Mouse (Mus musculus) activated CD4-positive, CD25-positive, alpha-beta regulatory T cell, adult 4 months (primary cell): Measurements from ENCODE around the gene Cyp4f14. TPM values are rescaled to one million over a fixed set of nuclear protein-coding genes. Genes with fewer than 3 reads are reported as not detected.
"Not testable (repeated sequence)": the region's sequence is repeated elsewhere in the genome, so short reads cannot be mapped to it uniquely, and the experiment has no call there.

ENCODE experiments used
- ATAC-seq: one replicate; pipeline ENCODE4 v1.8.0; 2017
- polyA plus RNA-seq, 2 experiments: library from polyadenylated mRNA; unstranded; fragments of 100-300 nt; shearing (Covaris generic); gene quantifications; one replicate each; pipeline ENCODE4 v1.2.1; 2017

Cyp4f14 gene
- polyA plus RNA-seq, 2 experiments from 2014 or later = not detected

GRCm38 (mm10) chr17:32891239-32892180, 25.6 kb downstream of the Cyp4f14 start, which contains the start of gene Zfp870:
Gene Zfp870, minus strand, starts transcription at chr17:32891642.
- ATAC-seq = peak; percentile 97

DNA sequence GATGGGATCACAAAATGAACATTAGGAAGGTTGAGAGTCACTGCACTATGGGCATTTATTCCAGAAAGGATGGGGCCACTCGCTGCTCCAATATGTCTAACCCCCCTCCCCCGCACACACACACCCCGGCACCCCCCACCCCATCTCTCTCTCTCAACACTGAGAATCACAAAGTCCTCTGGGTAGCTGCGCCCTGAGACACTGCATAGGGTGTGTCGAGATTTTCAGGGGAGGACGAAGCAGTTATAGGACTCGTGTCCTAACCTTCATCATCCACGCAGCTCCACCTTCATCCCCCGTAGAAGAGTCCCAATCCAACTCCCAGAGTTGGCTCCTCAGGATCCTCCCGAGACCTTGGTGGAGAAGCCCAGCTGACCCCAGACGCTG, 26.3 kb downstream of the Cyp4f14 start:
- ATAC-seq = peak; percentile 14

DNA sequence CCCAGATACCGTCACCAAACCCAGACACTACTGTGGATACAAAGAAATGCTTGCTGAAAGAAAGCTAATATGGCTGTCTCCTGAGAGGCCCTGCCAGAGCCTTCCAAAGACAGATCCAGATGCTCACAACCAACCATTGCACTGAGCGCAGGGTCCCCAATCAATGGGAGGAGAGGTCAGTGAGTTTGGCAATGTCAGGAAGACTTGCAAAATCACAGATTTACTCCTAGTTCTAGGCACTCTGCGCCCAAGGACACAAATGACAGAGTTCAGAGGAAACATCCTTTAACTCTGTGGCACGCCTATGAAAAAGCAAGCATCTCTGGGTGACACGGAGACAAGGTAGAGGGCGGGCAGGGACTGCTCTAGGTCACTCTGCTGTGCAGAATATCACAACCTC, 27.5 kb downstream of the Cyp4f14 start:
- no peak for ATAC-seq

DNA sequence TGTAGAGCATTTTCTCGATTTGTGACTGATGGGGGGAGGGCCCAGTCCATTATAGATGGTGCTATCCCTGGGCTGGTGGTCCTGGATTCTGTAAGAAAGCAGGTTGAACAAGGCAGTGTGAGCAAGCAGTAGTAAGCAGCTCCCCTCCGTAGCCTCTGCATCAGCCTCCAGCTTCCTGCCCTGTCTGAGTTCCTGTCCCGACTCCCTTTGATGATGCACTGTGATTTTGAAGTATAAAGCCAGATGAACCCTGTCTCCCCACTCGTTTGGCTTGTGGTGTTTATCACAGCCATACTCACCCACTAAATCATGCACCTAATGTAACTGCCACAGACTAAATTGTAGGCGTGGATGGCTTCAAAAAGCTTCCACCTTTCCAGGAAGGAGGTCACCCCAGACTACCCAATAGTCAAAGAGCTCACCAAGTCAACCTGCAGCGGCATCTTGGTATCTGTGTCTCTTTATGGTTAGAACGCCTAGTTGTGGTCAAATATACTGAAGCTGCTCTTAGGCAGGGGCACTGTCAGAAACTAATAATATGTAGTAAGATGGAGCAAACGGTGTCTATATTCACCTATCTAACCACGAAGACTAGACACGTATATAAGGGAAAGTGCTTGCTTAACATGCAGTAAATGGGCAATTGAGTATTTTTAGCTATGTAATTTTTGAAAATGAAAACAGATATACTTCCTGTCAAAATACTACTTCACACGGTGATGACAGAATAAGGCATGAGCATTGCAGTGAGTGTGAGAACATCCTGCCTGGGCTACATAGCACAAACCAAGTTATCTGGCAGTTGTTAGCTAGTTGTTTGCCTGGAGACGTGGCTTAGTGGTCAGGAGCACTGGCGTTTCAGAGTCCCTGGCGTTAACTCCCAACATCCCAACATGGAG, 36.6 kb downstream of the Cyp4f14 start:
- ATAC-seq = peak; percentile 85

GRCm38 (mm10) chr17:32878773-32879172, 38.4 kb downstream of the Cyp4f14 start:
- ATAC-seq = no peak

DNA sequence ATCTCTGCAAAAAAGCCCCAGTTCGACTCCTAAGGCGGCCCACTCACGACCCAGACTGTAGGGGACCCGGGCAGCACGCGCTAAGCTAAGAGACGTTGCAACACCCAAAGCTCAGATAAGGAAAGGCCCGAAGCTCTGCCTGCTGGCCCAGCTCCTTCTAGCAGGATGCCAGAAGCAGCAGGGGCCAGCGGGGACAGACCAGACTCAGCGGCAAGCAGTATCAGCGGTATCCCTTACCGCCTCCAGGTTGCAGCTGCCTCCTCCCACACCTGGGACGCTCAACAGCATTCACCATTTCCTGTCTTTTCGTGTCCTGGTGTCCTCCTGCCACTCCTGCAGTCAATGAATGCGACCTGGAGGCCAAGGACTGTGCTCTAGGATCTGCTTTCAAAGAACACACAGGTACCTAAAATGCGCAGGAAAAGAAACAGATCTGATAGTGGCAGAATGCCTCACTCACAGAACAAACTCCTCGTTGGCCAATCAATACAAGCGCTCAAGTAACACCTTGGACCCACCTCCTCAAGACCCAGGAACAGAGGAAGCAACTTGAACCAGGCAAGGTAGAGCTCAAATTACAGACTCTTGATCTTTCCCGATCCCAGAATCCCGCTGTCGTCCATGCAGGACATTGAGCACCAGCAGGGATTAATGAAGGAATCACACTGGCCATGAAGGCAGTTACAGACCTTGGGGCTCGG, 39.5 kb downstream of the Cyp4f14 start:
- no peak for ATAC-seq

DNA sequence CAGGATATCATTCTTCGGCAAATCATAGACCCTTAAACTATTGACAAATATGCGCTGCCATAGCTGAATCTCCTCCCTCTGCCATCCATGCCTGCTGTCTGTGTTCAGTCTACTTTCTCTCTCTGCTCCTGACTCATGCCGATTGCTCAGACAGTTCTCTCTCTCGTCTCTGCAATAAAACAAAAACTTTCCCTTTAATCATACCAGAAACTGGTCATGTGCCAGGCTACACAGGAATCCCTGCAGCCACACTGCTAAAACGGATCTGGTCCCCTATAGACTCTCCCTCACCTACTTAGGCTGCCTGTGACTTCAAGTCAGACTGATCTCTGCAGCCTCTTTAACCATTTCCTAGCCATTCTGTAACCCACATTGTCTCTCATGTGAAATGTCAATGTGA, 44.4 kb downstream of the Cyp4f14 start:
- no peak for ATAC-seq

DNA sequence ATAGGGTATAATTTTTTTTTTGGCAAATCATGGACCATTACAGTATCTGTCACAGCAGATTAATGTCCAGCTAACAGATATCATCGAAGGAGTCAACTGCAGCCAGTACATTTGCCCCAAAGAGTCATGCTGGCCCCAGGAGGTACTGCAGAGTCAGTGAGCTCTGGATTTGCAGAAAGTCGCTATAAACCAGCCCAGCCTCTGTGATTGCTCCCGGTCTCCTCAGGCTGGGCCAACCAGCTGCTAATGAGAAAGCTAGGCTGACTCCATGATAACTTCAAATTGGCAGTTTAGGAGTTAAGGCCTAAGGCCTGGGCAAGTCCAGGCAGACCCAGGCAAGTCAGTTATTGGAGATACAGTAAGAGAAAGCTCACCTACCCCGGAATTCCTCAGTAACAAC, 45.1 kb downstream of the Cyp4f14 start:
- ATAC-seq = no peak

DNA sequence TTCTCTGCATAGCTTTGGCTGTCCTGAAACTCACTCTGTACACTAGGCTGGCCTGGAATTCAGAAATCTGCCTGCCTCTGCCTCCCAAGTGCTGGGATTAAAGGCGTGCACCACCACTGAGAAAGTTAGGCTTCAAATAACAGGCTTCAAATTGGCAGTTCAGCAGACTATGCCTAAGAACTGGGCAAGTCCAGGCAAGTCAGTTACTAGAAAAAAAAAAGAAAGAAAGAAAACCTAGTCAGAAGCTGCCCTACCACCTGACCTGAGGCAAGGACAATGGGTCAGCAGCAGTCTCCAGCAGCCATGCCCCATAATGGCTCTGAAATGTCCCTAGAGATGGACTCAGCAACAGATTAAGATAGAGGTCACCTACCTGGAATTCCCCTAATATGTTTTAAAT, 45.7 kb downstream of the Cyp4f14 start:
- ATAC-seq = no peak

DNA sequence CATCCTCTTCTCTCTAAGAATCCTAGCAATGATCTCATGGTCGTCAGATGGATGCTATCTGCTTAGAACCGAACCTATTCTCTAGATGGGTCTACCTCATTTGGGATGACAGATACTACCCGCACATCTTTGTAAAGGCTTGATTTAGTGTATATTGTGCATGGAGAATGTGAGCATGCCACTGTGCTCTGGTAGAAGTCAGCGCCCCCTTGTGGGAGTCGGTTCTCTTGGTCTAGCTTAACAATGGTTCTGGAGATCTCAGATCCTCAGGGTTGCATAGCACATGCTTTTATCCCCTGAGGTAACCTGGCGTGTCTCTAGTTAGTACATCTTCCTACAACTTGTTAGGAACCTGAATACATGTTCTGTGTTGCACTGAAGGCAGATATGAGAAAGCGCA, 49.9 kb downstream of the Cyp4f14 start:
- ATAC-seq = peak; percentile 28

DNA sequence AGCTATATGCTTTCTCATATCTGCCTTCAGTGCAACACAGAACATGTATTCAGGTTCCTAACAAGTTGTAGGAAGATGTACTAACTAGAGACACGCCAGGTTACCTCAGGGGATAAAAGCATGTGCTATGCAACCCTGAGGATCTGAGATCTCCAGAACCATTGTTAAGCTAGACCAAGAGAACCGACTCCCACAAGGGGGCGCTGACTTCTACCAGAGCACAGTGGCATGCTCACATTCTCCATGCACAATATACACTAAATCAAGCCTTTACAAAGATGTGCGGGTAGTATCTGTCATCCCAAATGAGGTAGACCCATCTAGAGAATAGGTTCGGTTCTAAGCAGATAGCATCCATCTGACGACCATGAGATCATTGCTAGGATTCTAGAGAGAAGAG, 60.4 kb downstream of the Cyp4f14 start:
- not testable (repeated sequence) for ATAC-seq

Other genes starting within 250 kb of the Cyp4f14 start
- not detected for gene Cyp4f15, start 231.7 kb downstream of the Cyp4f14 start, polyA plus RNA-seq
- 10 to 100 TPM; 37.6 to 40.7 TPM for gene Zfp871, start 129.1 kb downstream of the Cyp4f14 start, polyA plus RNA-seq
- gene Zfp811, start 107.4 kb downstream of the Cyp4f14 start, polyA plus RNA-seq = under 1 TPM; 0.09 to 0.54 TPM
- 1 to 10 TPM; 5.8 to 8.1 TPM for gene Zfp799, start 87.1 kb downstream of the Cyp4f14 start, polyA plus RNA-seq
- gene Zfp870, start 25.7 kb downstream of the Cyp4f14 start, polyA plus RNA-seq = 1 to 10 TPM; 5.6 to 8.0 TPM
- 10 to 100 TPM; 26.7 to 31.2 TPM for gene Cyp4f13, start 30.1 kb upstream of the Cyp4f14 start, polyA plus RNA-seq
- 10 to 100 TPM; 24.7 to 27.8 TPM for gene Zfp472, start 48.5 kb upstream of the Cyp4f14 start, polyA plus RNA-seq
- 10 to 100 TPM; 17.8 to 18.1 TPM for gene Zfp952, start 75.8 kb upstream of the Cyp4f14 start, polyA plus RNA-seq
- 1 to 10 TPM; 7.9 to 8.9 TPM for gene Zfp763, start 116.1 kb upstream of the Cyp4f14 start, polyA plus RNA-seq
- not detected for gene 4921501E09Rik, start 150.7 kb upstream of the Cyp4f14 start, polyA plus RNA-seq
- gene Zfp563, start 172.0 kb upstream of the Cyp4f14 start, polyA plus RNA-seq = 1 to 10 TPM; 5.8 to 6.1 TPM
- not detected for gene Morc2b, start 222.3 kb upstream of the Cyp4f14 start, polyA plus RNA-seq